Mouse (Mus musculus): ENCODE results near the gene Cacna1d. TPM values are rescaled to one million over a fixed set of nuclear protein-coding genes. Genes with fewer than 3 reads are reported as not detected.

Gene Cacna1d
- polyA plus RNA-seq, 1 experiment from 2014 or later, result 10.0 TPM

GRCm38 (mm10) chr14:30166036-30166435 is 325.2 kb downstream of the Cacna1d start:
- Histone ChIP-seq H3K27me3 (replicated peaks) (no peaks in the 10 kb centered on the region), H3K4me2 (no peak overlapping the region)
- 87% methylated on average over 11 of the region's 11 CpGs for WGBS

GRCm38 (mm10) chr14:30163733-30164708 is 327.2 kb downstream of the Cacna1d start:
- no peaks in the 10 kb centered on the region for H3K9me3 ChIP-seq (replicated peaks)
- ATAC-seq (ENCODE audit: insufficient number of reproducible peaks, low FRiP score), result no peak
- no peak overlapping the region for H3K27ac ChIP-seq (ENCODE audit: poor library complexity, severe bottlenecking)
- H3K27me3 ChIP-seq (replicated peaks), result no peaks in the 10 kb centered on the region
- H3K4me1 ChIP-seq (replicated peaks), result peaks cover 13% of the 10 kb centered on the region
- H3K9ac ChIP-seq, result no peak overlapping the region
- H3K36me3 ChIP-seq, result no peaks in the 10 kb centered on the region
- no peak overlapping the region for H3K4me3 ChIP-seq
- WGBS, result 73% methylated on average over 20 of the region's 20 CpGs
- no peak overlapping the region for H3K4me2 ChIP-seq

More at GRCm38 (mm10) chr14:30166036-30166435, 325.2 kb downstream of the Cacna1d start:
- no peak overlapping the region for H3K9ac ChIP-seq
- H3K4me1 ChIP-seq (replicated peaks), result peaks cover 27% of the 10 kb centered on the region
- H3K36me3 ChIP-seq, result no peaks in the 10 kb centered on the region
- no peak overlapping the region for H3K27ac ChIP-seq (ENCODE audit: poor library complexity, severe bottlenecking)
- no peak overlapping the region for H3K4me3 ChIP-seq
- no peaks in the 10 kb centered on the region for H3K9me3 ChIP-seq (replicated peaks)
- ATAC-seq (ENCODE audit: insufficient number of reproducible peaks, low FRiP score), result no peak

GRCm38 (mm10) chr14:30147774-30148173 is 343.5 kb downstream of the Cacna1d start:
- H3K36me3 ChIP-seq, result no peaks in the 10 kb centered on the region
- no peak overlapping the region for H3K9ac ChIP-seq
- H3K27me3 ChIP-seq (replicated peaks), result no peaks in the 10 kb centered on the region
- no peak for ATAC-seq (ENCODE audit: insufficient number of reproducible peaks, low FRiP score)
- no peak overlapping the region for H3K27ac ChIP-seq (ENCODE audit: poor library complexity, severe bottlenecking)
- 49% methylated on average over 7 of the region's 7 CpGs for WGBS
- H3K4me1 ChIP-seq (replicated peaks), result 0 out of 2 replicates have a peak, but pooled peaks cover 3% of the 10 kb centered on the region
- no peaks in the 10 kb centered on the region for H3K9me3 ChIP-seq (replicated peaks)
- H3K4me2 ChIP-seq, result no peak overlapping the region
- no peak overlapping the region for H3K4me3 ChIP-seq

GRCm38 (mm10) chr14:30138379-30138964 is 352.8 kb downstream of the Cacna1d start:
- H3K4me2 ChIP-seq, result no peak overlapping the region
- no peak for ATAC-seq (ENCODE audit: insufficient number of reproducible peaks, low FRiP score)
- no peak overlapping the region for H3K4me3 ChIP-seq
- 60% methylated on average over 11 of the region's 11 CpGs for WGBS
- H3K4me1 ChIP-seq (replicated peaks), result peaks cover 18% of the 10 kb centered on the region
- no peaks in the 10 kb centered on the region for H3K9me3 ChIP-seq (replicated peaks)
- no peak overlapping the region for H3K9ac ChIP-seq
- H3K27ac ChIP-seq (ENCODE audit: poor library complexity, severe bottlenecking), result no peak overlapping the region
- H3K27me3 ChIP-seq (replicated peaks), result no peaks in the 10 kb centered on the region
- no peaks in the 10 kb centered on the region for H3K36me3 ChIP-seq

GRCm38 (mm10) chr14:30137961-30138360 is 353.3 kb downstream of the Cacna1d start:
- Histone ChIP-seq H3K4me1 (replicated peaks) (peaks cover 18% of the 10 kb centered on the region), H3K36me3 (no peaks in the 10 kb centered on the region), H3K9me3 (replicated peaks) (no peaks in the 10 kb centered on the region), H3K27me3 (replicated peaks) (no peaks in the 10 kb centered on the region), H3K9ac (no peak overlapping the region), H3K27ac (ENCODE audit: poor library complexity, severe bottlenecking) (no peak overlapping the region), H3K4me3 (no peak overlapping the region), H3K4me2 (no peak overlapping the region)
- 64% methylated on average over 3 of the region's 3 CpGs for WGBS
- ATAC-seq (ENCODE audit: insufficient number of reproducible peaks, low FRiP score), result no peak

- 7% methylated on average over 8 of the region's 8 CpGs for WGBS
- Histone ChIP-seq H3K4me3 (no peak overlapping the region), H3K36me3 (no peaks in the 10 kb centered on the region), H3K4me1 (replicated peaks) (peaks cover 18% of the 10 kb centered on the region), H3K9ac (no peak overlapping the region), H3K27ac (ENCODE audit: poor library complexity, severe bottlenecking) (no peak overlapping the region), H3K9me3 (replicated peaks) (no peaks in the 10 kb centered on the region), H3K4me2 (no peak overlapping the region), H3K27me3 (replicated peaks) (no peaks in the 10 kb centered on the region)
- no peak for ATAC-seq (ENCODE audit: insufficient number of reproducible peaks, low FRiP score)
Observed at GRCm38 (mm10) chr14:30136965-30137364, 354.3 kb downstream of the Cacna1d start.

- ATAC-seq (ENCODE audit: insufficient number of reproducible peaks, low FRiP score), result no peak
- no peaks in the 10 kb centered on the region for H3K36me3 ChIP-seq
- no peak overlapping the region for H3K9ac ChIP-seq
- H3K27me3 ChIP-seq (replicated peaks), result no peaks in the 10 kb centered on the region
- WGBS, result 75% methylated on average over 10 of the region's 10 CpGs
- H3K4me3 ChIP-seq, result no peak overlapping the region
- H3K4me1 ChIP-seq (replicated peaks), result peaks cover 18% of the 10 kb centered on the region
- H3K4me2 ChIP-seq, result no peak overlapping the region
- H3K27ac ChIP-seq (ENCODE audit: poor library complexity, severe bottlenecking), result no peak overlapping the region
- no peaks in the 10 kb centered on the region for H3K9me3 ChIP-seq (replicated peaks)
Observed at GRCm38 (mm10) chr14:30135351-30135750, 355.9 kb downstream of the Cacna1d start.

GRCm38 (mm10) chr14:30133684-30134083 is 357.6 kb downstream of the Cacna1d start:
- Histone ChIP-seq H3K4me3 (no peak overlapping the region), H3K9ac (no peak overlapping the region), H3K9me3 (replicated peaks) (no peaks in the 10 kb centered on the region), H3K36me3 (no peaks in the 10 kb centered on the region), H3K4me1 (replicated peaks) (peaks cover 18% of the 10 kb centered on the region), H3K27me3 (replicated peaks) (no peaks in the 10 kb centered on the region), H3K4me2 (no peak overlapping the region), H3K27ac (ENCODE audit: poor library complexity, severe bottlenecking) (no peak overlapping the region)
- 70% methylated on average over 3 of the region's 3 CpGs for WGBS
- ATAC-seq (ENCODE audit: insufficient number of reproducible peaks, low FRiP score), result no peak

- no peak for ATAC-seq (ENCODE audit: insufficient number of reproducible peaks, low FRiP score)
- no peak overlapping the region for H3K4me2 ChIP-seq
- 22% methylated on average over 3 of the region's 3 CpGs for WGBS
Observed at GRCm38 (mm10) chr14:30131256-30131655, 360.0 kb downstream of the Cacna1d start.

GRCm38 (mm10) chr14:30130092-30130491 is 361.2 kb downstream of the Cacna1d start:
- Histone ChIP-seq H3K27me3 (replicated peaks) (no peaks in the 10 kb centered on the region), H3K36me3 (no peaks in the 10 kb centered on the region), H3K4me1 (replicated peaks) (peaks cover 2% of the 10 kb centered on the region), H3K4me3 (no peak overlapping the region), H3K9me3 (replicated peaks) (no peaks in the 10 kb centered on the region), H3K27ac (ENCODE audit: poor library complexity, severe bottlenecking) (no peak overlapping the region), H3K9ac (no peak overlapping the region), H3K4me2 (no peak overlapping the region)
- ATAC-seq (ENCODE audit: insufficient number of reproducible peaks, low FRiP score), result no peak
- WGBS, result 83% methylated on average over 9 of the region's 9 CpGs

More at GRCm38 (mm10) chr14:30131256-30131655, 360.0 kb downstream of the Cacna1d start:
- Histone ChIP-seq H3K27me3 (replicated peaks) (no peaks in the 10 kb centered on the region), H3K4me1 (replicated peaks) (peaks cover 13% of the 10 kb centered on the region), H3K4me3 (no peak overlapping the region), H3K27ac (ENCODE audit: poor library complexity, severe bottlenecking) (no peak overlapping the region), H3K9ac (no peak overlapping the region), H3K9me3 (replicated peaks) (no peaks in the 10 kb centered on the region), H3K36me3 (no peaks in the 10 kb centered on the region)

GRCm38 (mm10) chr14:30129378-30129777 is 361.9 kb downstream of the Cacna1d start:
- 0 out of 2 replicates have a peak, but pooled peaks have one; percentile 53 for ATAC-seq (ENCODE audit: insufficient number of reproducible peaks, low FRiP score)
- Histone ChIP-seq H3K4me3 (no peak overlapping the region), H3K9ac (no peak overlapping the region), H3K27ac (ENCODE audit: poor library complexity, severe bottlenecking) (no peak overlapping the region), H3K36me3 (no peaks in the 10 kb centered on the region), H3K4me1 (replicated peaks) (no peaks in the 10 kb centered on the region; the same call in 1 of the 2 replicates), H3K4me2 (no peak overlapping the region), H3K9me3 (replicated peaks) (no peaks in the 10 kb centered on the region), H3K27me3 (replicated peaks) (no peaks in the 10 kb centered on the region)
- WGBS, result 35% methylated on average over 9 of the region's 9 CpGs

Measured in heart, embryonic 12.5 days (tissue).